Mouse (Mus musculus) neural tube, embryonic 13.5 days (tissue): ENCODE measurements around the gene Krtap8-1. TPM values are rescaled to one million over a fixed set of nuclear protein-coding genes. Genes with fewer than 3 reads are reported as not detected.

ENCODE experiments used
- ATAC-seq: fragments of 200-750 bp; cut with Nextera tagmentation; 2 replicates; pipeline ENCODE4 v1.8.0; 2017; ENCODE audit warnings: low read depth, mild to moderate bottlenecking, moderate TSS enrichment, moderate library complexity
- H3K27ac ChIP-seq: fragments of 300-500 bp; sonication (generic); replicated peaks from 2 replicates; pipeline ENCODE4 v1.5.1; 2015; ENCODE audit warnings: moderate library complexity, mild to moderate bottlenecking, inconsistent platforms
- H3K27me3 ChIP-seq: fragments of 300-500 bp; sonication (generic); 2 replicates; pipeline ENCODE4 v1.6.1; 2015; ENCODE audit warnings: mild to moderate bottlenecking, inconsistent platforms
- H3K36me3 ChIP-seq: fragments of 300-500 bp; sonication (generic); 2 replicates; pipeline ENCODE4 v1.6.1; 2015; ENCODE audit warnings: mild to moderate bottlenecking, inconsistent platforms
- H3K4me1 ChIP-seq: fragments of 300-500 bp; sonication (generic); replicated peaks from 2 replicates; pipeline ENCODE4 v1.6.1; 2015; ENCODE audit warnings: inconsistent platforms
- H3K4me2 ChIP-seq: fragments of 300-500 bp; sonication (generic); 2 replicates; pipeline ENCODE4 v1.6.1; 2015; ENCODE audit warnings: inconsistent platforms, mild to moderate bottlenecking, moderate library complexity
- H3K4me3 ChIP-seq: fragments of 300-500 bp; sonication (generic); 2 replicates; pipeline ENCODE4 v1.5.1; 2015; ENCODE audit warnings: mild to moderate bottlenecking, inconsistent platforms
- H3K9ac ChIP-seq: fragments of 300-500 bp; sonication (generic); 2 replicates; pipeline ENCODE4 v1.6.1; 2015; ENCODE audit warnings: moderate library complexity, mild to moderate bottlenecking, inconsistent platforms
- H3K9me3 ChIP-seq: fragments of 300-500 bp; sonication (generic); 2 replicates; pipeline ENCODE4 v1.6.1; 2016; ENCODE audit warnings: inconsistent platforms
- WGBS: fragments of 180-500 bp; shearing (Covaris S2); methylation state at CpG from one replicate; pipeline ENCODE4 v1.1.7; 2015; 5-methylcytosine and 5-hydroxymethylcytosine counted together
- polyA plus RNA-seq: library from polyadenylated mRNA; unstranded; fragments of >200 nt; fragmentation: Nextera tagmentation; extraction: Ambion mirVana; gene quantifications from 2 replicates; pipeline ENCODE4 v1.2.1, GENCODE M21; 2015

Krtap8-1 gene
- polyA plus RNA-seq, 1 experiment from 2014 or later = not detected

DNA sequence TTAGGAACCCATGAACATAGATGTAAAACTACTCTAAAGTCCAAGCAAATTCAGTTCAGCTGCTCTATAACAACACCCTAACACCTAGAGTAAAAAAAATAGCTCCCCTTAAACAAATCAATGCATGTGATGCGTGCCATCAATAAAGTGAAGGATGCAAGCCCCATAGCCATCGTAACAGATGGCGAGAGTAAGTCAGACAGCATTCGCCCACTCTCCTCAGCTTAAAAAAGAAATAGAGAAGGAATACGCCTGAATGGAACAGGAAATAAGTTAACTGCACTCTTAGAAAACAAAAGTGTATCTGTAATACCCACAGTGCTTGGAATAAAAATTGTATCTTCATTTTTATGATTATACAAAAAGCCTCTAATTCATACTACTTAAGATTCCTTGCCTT is 9.2 kb upstream of the Krtap8-1 start:
- H3K27ac ChIP-seq = no peak overlapping the region
- H3K27me3 ChIP-seq = no peaks in the 10 kb centered on the region
- H3K36me3 ChIP-seq = no peaks in the 10 kb centered on the region
- no peak overlapping the region for H3K4me3 ChIP-seq
- H3K9ac ChIP-seq = no peak overlapping the region
- no peak for ATAC-seq
- H3K4me2 ChIP-seq = no peak overlapping the region
- H3K4me1 ChIP-seq = no peaks in the 10 kb centered on the region
- H3K9me3 ChIP-seq = no peaks in the 10 kb centered on the region
- 85% methylated on average over 5 of the region's 5 CpGs for WGBS

DNA sequence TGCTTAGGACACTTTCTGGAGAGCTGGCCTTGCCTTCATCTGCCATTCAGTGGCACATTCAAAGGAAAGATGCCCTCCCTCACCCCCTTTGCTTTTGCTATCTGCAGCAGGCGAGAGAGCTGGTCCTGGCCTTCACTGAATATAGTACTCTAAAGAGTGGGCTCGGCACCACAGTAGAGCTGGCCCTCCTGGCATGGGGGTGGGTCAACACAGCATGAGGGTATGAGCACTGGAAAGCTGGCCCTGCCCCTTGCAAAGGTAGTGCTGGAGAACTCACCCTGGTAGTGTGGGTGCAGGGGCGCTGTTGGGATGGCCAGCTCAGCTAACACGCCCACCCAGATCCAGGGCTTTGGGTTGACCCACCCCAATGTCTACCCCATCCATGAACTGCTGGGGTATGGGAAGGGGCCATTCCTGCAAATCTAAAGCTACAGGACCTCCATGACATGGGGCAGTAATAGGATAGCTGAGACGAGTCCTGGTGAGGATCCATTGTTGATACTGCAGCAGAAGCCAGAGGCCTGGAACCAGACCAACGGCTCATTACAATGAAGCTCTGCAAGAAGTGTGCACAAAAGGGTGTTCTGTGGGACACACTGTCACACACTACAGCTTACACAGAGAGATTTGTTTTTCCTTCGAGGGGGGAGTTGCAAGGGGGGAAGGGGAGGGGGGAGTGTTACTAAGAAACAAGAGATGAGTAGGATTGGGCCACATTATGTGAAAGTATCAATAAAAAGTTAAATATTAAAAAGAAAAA is 7.8 kb upstream of the Krtap8-1 start:
- Histone ChIP-seq H3K4me2 (no peak overlapping the region), H3K27ac (no peak overlapping the region), H3K9me3 (no peaks in the 10 kb centered on the region), H3K4me1 (no peaks in the 10 kb centered on the region), H3K9ac (no peak overlapping the region), H3K4me3 (no peak overlapping the region), H3K27me3 (no peaks in the 10 kb centered on the region), H3K36me3 (no peaks in the 10 kb centered on the region)
- ATAC-seq = no peak
- WGBS = 79% methylated on average over 7 of the region's 7 CpGs

DNA sequence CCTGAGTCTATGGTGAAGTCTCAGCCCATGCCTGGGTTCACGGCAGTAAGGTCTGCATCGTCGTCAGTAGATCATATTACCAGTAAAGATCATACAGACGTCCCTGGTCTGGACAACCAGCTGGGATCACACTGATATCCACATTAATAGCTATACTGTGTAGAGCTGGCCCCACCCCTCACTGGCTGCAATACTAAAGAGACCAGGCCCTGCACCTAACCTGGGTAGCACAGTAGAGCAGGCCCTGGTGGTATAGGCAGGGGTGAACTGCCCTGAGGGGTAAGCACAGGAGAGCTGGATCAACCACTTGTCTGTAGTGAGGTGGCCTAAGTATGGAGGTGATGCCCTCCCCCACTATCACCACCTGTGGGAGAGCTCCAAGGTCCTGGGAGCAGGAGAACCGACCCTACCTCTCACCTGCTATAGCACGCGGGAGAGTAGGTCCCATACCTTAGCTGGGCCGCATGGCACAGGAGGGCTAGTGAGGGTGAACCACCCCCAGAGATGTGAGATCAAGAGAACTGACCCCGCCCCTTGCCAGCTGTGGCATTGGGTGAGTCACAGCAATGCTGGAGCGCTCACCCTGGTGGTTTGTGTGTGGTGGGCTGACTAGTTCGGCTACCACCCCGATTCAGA is 10.0 kb downstream of the Krtap8-1 start:
- WGBS = 87% methylated on average over 12 of the region's 12 CpGs
- ATAC-seq = peak; percentile 43; the same call in 1 of the 2 replicates
- no peak overlapping the region for H3K4me3 ChIP-seq
- H3K9ac ChIP-seq = no peak overlapping the region
- H3K27me3 ChIP-seq = no peaks in the 10 kb centered on the region
- no peaks in the 10 kb centered on the region for H3K4me1 ChIP-seq
- H3K9me3 ChIP-seq = no peaks in the 10 kb centered on the region
- H3K4me2 ChIP-seq = no peak overlapping the region
- H3K27ac ChIP-seq = no peak overlapping the region
- H3K36me3 ChIP-seq = no peaks in the 10 kb centered on the region

GRCm38 (mm10) chr16:89461189-89461588 is 26.6 kb downstream of the Krtap8-1 start:
- no peaks in the 10 kb centered on the region for H3K9me3 ChIP-seq
- no peaks in the 10 kb centered on the region for H3K4me1 ChIP-seq
- H3K4me3 ChIP-seq = no peak overlapping the region
- no peak overlapping the region for H3K27ac ChIP-seq
- H3K9ac ChIP-seq = no peak overlapping the region
- 78% methylated on average over 5 of the region's 5 CpGs for WGBS
- no peak overlapping the region for H3K4me2 ChIP-seq
- no peak for ATAC-seq
- H3K27me3 ChIP-seq = no peaks in the 10 kb centered on the region
- no peaks in the 10 kb centered on the region for H3K36me3 ChIP-seq

Other genes starting within 250 kb of the Krtap8-1 start
- not detected in 2 replicates for gene Krtap21-1, start 84.1 kb downstream of the Krtap8-1 start, polyA plus RNA-seq
- gene Krtap6-2, start 67.8 kb downstream of the Krtap8-1 start, polyA plus RNA-seq = not detected in 2 replicates
- not detected in 2 replicates for gene Krtap7-1, start 20.4 kb upstream of the Krtap8-1 start, polyA plus RNA-seq
- not detected in 2 replicates for gene Krtap11-1, start 83.2 kb upstream of the Krtap8-1 start, polyA plus RNA-seq